Mouse (Mus musculus): ENCODE results near the gene Sipa1l3. TPM values are rescaled to one million over a fixed set of nuclear protein-coding genes. Genes with fewer than 3 reads are reported as not detected.

The Sipa1l3 gene
- polyA plus RNA-seq, 1 experiment from 2014 or later, result 22.4 TPM

DNA sequence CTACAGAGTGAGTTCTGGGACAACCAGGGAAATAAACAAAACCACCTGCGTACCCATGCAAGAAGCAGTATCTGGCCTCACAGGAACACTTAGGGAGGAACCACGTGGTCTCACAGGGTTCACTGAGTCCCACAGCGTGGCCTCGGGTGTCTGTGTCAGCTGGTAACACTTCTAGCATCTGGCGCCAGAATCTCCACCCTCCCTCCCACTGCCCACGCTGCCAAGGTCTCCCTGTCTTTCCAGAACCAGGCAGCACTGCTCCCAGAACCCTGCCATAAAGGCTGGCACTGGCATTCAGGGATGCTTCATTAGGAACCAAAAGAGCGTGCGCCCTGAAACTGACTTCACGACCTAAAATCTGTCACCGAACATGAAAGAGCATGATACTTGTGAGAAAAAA lies 84.7 kb downstream of the Sipa1l3 start:
- Histone ChIP-seq H3K27ac (no peak overlapping the region), H3K4me3 (no peak overlapping the region), H3K9ac (no peak overlapping the region), H3K4me1 (peaks cover 38% of the 10 kb centered on the region), H3K36me3 (replicated peaks) (no peaks in the 10 kb centered on the region), H3K4me2 (no peak overlapping the region), H3K9me3 (no peaks in the 10 kb centered on the region), H3K27me3 (replicated peaks) (no peaks in the 10 kb centered on the region)
- 82% methylated on average over 10 of the region's 10 CpGs for WGBS
- no peak for ATAC-seq (replicated peaks)

DNA sequence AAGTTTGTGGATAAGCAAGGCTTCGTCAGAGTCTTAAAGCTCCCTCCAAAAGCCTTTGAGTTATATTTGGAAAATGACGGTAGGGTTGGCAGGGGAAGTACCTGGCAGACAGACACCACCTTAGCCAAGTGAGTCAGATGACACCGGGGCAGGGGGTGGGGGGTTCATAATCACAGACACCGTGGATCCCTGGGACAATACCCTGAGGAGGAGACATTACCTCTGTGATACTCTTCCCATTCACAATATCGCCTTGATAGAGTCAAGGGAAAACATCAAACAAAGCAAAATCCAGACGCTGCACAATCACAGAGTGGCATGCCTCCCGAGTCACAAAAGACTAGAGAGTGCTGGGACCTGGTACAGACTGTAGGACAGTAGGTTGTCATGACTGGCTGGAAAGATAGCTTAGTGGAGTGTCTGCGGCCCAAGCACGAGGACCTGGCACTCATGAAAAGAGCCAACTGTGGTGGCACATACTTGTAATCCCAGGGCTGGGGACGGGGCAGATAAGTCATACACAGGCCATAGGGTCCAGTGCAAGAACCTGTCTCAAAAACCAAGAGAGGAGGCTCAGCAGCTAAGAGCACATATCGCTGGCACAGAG lies 85.4 kb downstream of the Sipa1l3 start:
- Histone ChIP-seq H3K27me3 (replicated peaks) (no peaks in the 10 kb centered on the region), H3K4me3 (no peak overlapping the region), H3K9me3 (no peaks in the 10 kb centered on the region), H3K4me1 (peaks cover 36% of the 10 kb centered on the region), H3K27ac (no peak overlapping the region), H3K36me3 (replicated peaks) (no peaks in the 10 kb centered on the region), H3K9ac (no peak overlapping the region), H3K4me2 (no peak overlapping the region)
- ATAC-seq (replicated peaks), result no peak
- WGBS, result 40% methylated on average over 11 of the region's 11 CpGs

DNA sequence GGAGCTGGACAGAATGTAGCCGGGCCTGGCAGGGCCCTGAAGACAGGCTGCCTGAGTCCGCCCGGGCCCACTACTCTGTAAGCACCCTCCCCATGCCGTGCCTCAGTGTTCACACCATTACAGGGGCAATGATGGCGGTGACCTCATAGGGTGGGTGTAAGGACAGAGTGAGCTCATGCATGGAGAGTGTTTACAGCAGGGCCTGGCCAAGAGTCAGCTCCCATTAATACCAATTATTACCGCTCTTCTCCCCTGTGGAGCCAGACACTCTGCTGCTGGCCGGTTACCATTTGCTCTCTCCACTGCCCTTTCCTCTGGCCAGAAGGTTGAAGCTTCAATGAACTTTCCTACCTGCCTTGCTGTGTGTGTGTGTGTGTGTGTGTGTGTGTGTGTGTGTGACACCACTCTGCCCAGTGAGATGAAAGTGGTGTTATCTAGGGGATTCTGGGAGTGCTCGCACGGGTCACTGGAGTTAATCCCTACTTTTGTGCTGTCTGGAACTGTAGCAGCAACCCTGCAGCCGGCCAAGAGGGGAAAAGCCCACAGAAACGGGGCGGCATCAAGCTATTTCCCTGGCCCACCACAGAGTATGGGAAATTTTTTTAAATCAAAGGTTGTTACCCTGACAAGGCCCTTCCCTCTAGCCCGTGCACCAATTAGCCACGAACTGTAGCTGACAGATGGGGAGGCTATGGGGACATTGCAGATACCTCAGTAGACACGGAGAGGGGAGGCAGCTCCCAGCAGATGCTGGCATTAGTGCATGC lies 86.1 kb downstream of the Sipa1l3 start:
- Histone ChIP-seq H3K4me3 (no peak overlapping the region), H3K36me3 (replicated peaks) (no peaks in the 10 kb centered on the region), H3K9me3 (no peaks in the 10 kb centered on the region), H3K27me3 (replicated peaks) (no peaks in the 10 kb centered on the region), H3K4me1 (peaks cover 36% of the 10 kb centered on the region), H3K4me2 (no peak overlapping the region), H3K27ac (no peak overlapping the region), H3K9ac (no peak overlapping the region)
- 16% methylated on average over 15 of the region's 15 CpGs for whole genome bisulfite sequencing
- 0 out of 2 replicates have a peak, but pooled peaks have one; percentile 28 for ATAC-seq (replicated peaks)

DNA sequence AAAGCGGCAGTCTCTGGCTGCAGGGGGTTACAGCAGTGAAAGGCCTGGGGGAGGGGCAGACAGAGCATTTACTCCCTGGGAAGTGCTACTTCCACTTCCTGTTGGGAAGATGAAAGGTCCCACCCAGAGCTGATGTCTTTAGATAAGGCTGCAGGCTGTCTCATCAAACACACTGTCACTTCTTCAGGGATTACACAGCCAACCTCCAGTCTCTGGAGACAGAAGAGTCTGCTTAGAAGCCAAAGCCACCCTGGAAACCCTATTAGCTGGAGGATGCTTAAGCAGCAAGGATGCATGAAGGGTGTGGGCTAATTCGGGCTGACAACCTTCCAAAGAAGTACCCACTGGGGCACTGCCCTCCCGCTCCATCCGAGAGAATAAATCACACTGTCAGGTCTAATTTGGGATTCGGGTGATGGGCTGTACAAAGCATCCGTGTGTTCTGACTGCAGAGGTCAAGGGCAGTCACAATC lies 87.7 kb downstream of the Sipa1l3 start:
- Histone ChIP-seq H3K4me1 (peaks cover 36% of the 10 kb centered on the region), H3K9me3 (no peaks in the 10 kb centered on the region), H3K27ac (peak overlapping the region; percentile 49; the same call in 1 of the 2 replicates), H3K27me3 (replicated peaks) (no peaks in the 10 kb centered on the region), H3K9ac (no peak overlapping the region), H3K4me3 (no peak overlapping the region), H3K36me3 (replicated peaks) (no peaks in the 10 kb centered on the region), H3K4me2 (0 out of 2 replicates have a peak overlapping the region, but pooled peaks have one; percentile 1)
- 8% methylated on average over 6 of the region's 6 CpGs for WGBS
- peak; percentile 57; the same call in 1 of the 2 replicates for ATAC-seq (replicated peaks)

DNA sequence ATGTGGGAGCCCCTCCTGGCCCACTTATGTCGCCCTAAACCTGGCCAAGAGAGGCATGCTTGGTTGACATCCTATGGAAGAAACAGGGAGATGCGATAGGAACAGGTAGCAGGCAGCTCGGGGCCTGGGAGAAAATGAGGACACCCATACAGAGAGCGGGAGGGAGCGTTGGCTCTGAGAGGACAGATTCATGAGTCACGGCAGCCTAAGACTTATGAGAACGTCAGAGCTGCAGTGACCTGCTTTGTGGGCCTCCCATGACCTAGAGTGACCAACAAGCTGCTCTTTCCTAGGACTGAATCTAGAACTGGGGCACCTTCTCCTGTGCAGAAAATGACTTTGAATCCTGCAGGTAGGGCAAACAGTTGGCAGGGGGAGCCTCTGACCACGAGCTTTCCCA lies 92.4 kb downstream of the Sipa1l3 start:
- Histone ChIP-seq H3K4me2 (no peak overlapping the region), H3K9ac (no peak overlapping the region), H3K27ac (no peak overlapping the region), H3K9me3 (no peaks in the 10 kb centered on the region), H3K36me3 (replicated peaks) (no peaks in the 10 kb centered on the region), H3K4me1 (peaks cover 16% of the 10 kb centered on the region), H3K27me3 (replicated peaks) (no peaks in the 10 kb centered on the region), H3K4me3 (no peak overlapping the region)
- 91% methylated on average over 8 of the region's 8 CpGs for WGBS
- no peak for ATAC-seq (replicated peaks)

DNA sequence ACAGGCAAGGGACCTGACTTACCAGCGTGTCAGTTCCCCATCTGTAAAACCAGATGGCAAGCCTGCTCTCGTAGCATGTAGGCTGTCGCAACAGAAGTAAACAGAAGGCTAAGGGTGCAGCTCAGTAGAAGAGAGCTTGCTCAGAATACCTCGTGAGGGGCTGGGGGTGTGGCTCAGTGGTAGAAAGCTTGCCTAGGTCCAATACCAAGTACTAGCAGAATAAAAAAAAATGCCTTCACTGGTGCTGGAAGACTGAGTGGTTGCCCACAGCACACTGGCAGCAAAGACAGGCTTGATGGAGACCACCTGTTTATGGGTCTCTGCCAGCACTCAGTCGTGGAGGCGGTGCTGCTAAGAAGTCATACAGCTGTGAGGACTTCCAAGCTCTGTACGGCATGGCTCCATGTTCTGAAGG lies 93.0 kb downstream of the Sipa1l3 start:
- peaks cover 10% of the 10 kb centered on the region for H3K4me1 ChIP-seq
- no peak overlapping the region for H3K4me2 ChIP-seq
- ATAC-seq (replicated peaks), result no peak
- no peak overlapping the region for H3K27ac ChIP-seq
- WGBS, result 82% methylated on average over 7 of the region's 7 CpGs
- no peaks in the 10 kb centered on the region for H3K9me3 ChIP-seq
- no peaks in the 10 kb centered on the region for H3K36me3 ChIP-seq (replicated peaks)
- H3K27me3 ChIP-seq (replicated peaks), result no peaks in the 10 kb centered on the region
- no peak overlapping the region for H3K4me3 ChIP-seq
- no peak overlapping the region for H3K9ac ChIP-seq

DNA sequence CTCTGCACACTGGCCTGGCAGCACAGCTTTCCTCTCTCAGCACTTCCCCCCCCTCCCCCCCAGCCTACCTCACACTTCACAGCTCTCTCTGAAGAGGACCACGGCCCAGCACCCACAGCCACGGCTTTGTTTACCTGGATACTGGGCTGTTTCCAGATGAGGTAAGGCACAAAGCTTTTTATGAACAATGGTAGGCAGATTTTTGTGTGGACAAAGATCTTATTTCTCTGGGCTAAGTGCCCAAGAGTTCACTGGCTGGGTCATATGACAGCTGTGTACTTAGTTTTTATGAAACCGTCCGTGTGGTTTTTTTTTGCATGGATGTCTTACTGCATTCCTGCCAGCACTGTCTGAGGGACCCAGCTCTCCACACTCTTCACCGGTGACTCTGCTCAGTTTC lies 93.8 kb downstream of the Sipa1l3 start:
- Histone ChIP-seq H3K4me1 (peaks cover 7% of the 10 kb centered on the region), H3K36me3 (replicated peaks) (no peaks in the 10 kb centered on the region), H3K9me3 (no peaks in the 10 kb centered on the region), H3K4me2 (no peak overlapping the region), H3K27ac (no peak overlapping the region), H3K4me3 (no peak overlapping the region), H3K9ac (no peak overlapping the region), H3K27me3 (replicated peaks) (no peaks in the 10 kb centered on the region)
- 62% methylated on average over 5 of the region's 5 CpGs for WGBS
- no peak for ATAC-seq (replicated peaks)

DNA sequence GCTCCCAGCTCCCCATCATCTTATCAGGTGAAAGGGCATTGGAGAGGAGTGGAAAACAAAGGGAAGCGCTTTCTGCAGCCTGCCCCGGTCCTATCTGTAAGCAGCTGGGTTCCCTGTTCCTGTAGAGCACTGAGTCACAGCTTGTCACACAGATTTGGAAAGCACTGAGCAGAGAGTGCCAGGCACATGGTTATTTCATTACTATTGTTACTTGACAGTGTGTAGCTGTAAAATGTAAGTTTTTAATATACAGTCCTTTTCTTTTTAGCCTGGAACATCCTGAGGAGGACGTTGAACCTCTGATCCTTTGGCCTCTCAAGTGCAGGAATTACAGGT lies 96.6 kb downstream of the Sipa1l3 start:
- WGBS, result 26% methylated on average over 3 of the region's 3 CpGs
- 0 out of 2 replicates have a peak overlapping the region, but pooled peaks have one; percentile 62 for H3K27ac ChIP-seq
- H3K27me3 ChIP-seq (replicated peaks), result no peaks in the 10 kb centered on the region
- no peaks in the 10 kb centered on the region for H3K9me3 ChIP-seq
- no peak for ATAC-seq (replicated peaks)
- H3K4me3 ChIP-seq, result no peak overlapping the region
- H3K36me3 ChIP-seq (replicated peaks), result no peaks in the 10 kb centered on the region
- no peak overlapping the region for H3K4me2 ChIP-seq
- no peak overlapping the region for H3K9ac ChIP-seq
- H3K4me1 ChIP-seq, result peaks cover 13% of the 10 kb centered on the region

DNA sequence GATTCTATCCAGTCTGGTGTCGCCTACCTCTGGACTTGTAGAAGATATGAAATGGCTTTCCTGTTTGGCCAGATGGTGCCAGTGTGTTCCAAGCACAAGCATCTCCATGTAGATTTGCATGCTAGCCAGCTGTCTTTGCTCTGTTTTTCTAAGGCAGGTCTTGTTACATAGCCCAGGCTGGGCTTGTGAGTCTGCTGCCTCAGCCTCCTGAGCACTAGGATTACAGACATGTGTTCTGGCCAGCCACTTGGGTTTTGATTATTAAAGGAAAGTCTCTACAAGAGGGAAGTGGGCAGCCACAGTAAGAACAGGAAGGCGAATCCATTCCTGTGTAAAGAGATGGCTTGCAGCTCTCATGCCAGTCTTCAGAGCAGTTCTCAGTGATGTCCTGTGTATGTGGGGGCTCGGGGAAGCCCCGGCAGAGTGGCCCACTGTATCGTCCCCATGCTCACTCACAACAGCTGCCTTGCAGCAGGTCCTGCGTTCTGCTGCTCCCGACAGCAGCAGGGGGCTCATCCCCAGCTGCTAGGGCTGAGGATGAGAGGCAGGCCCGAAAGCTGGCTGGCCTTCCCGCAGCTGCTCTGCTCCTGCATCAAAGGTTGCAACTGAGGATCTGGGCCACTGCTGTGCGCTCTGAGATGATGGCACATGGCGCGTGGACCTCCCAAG lies 97.1 kb downstream of the Sipa1l3 start:
- Histone ChIP-seq H3K9me3 (no peaks in the 10 kb centered on the region), H3K36me3 (replicated peaks) (no peaks in the 10 kb centered on the region), H3K27ac (peak overlapping the region; percentile 62; the same call in 1 of the 2 replicates), H3K4me3 (no peak overlapping the region), H3K4me1 (peaks cover 13% of the 10 kb centered on the region), H3K27me3 (replicated peaks) (no peaks in the 10 kb centered on the region), H3K4me2 (no peak overlapping the region), H3K9ac (no peak overlapping the region)
- ATAC-seq (replicated peaks), result no peak
- 24% methylated on average over 12 of the region's 12 CpGs for WGBS

DNA sequence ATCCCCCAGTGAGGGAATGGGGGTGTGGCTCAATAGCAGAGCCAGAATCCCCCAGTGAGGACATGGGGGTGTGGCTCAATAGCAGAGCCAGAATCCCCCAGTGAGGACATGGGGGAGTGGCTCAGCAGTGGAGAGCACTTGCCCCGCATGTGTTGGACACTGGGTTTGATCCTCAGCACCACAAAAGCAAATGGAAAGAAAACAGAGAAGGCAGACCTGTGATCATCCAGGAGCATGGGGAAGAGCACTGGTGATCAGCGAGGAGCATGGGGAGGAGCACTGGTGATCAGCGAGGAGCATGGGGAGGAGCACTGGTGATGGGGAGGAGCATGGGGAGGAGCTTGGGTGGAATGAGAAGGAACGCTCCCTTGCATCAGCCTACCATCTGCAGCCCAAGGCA lies 98.6 kb downstream of the Sipa1l3 start:
- H3K4me1 ChIP-seq, result peaks cover 13% of the 10 kb centered on the region
- H3K9me3 ChIP-seq, result no peaks in the 10 kb centered on the region
- no peak for ATAC-seq (replicated peaks)
- H3K27ac ChIP-seq, result no peak overlapping the region
- no peaks in the 10 kb centered on the region for H3K36me3 ChIP-seq (replicated peaks)
- 52% methylated on average over 4 of the region's 4 CpGs for WGBS
- no peaks in the 10 kb centered on the region for H3K27me3 ChIP-seq (replicated peaks)
- no peak overlapping the region for H3K9ac ChIP-seq
- H3K4me3 ChIP-seq, result no peak overlapping the region
- no peak overlapping the region for H3K4me2 ChIP-seq

DNA sequence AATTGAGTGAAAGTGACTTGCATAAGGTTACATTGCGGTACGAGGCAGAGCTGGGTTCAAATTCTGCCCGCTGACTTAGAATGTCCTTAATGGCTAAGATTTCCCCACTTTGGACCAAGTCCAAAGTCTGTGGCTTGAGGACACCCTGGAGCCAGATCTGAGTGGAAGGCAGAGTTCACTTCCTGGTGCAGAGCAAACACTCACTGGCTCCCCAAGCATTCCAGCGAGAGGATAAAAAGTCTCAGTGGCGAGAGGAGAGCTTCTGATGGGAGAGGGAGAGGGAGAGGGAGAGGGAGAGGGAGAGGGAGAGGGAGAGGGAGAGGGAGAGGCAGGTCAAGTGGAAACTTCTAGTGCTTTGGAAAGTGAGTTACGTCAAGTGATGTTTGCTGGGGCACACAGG lies 100.2 kb downstream of the Sipa1l3 start:
- WGBS, result 75% methylated on average over 6 of the region's 6 CpGs
- no peaks in the 10 kb centered on the region for H3K36me3 ChIP-seq (replicated peaks)

DNA sequence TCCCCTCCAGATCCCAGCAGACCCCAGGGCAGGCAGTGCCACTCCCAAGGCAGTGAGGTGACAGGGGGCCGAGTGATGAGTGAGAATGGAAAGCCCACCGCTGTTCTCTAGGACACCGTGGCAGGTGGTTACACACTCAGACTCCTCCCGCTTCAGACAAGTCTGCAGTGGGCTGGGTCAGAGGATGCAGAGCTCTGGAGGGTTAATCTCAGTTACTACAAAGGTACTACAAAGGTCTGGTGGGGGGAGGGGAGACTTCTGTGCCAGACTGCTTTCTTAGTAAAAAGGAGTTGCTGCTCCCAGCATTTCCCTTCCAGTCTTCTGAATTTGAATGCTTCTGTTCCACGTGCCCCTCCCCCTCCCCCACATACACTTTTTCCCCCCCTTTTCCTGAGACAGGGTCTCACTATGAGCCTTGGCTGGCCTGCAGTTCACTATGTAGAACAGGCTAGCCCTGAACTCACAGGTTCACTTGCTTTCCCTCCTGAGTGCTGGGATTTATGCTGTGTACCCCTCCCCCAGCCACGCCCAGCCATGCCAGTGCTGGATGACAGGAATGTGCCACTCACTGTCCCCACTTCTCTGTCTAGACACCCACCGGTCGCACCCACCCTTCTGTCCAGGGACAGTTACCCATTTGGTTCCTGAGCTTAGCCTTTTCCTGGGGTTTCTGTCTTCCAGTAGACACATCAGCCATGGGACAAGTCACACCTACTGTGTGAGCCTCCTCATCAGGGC lies 100.9 kb downstream of the Sipa1l3 start:
- 40% methylated on average over 8 of the region's 8 CpGs for WGBS
- H3K4me3 ChIP-seq, result no peak overlapping the region
- peak; percentile 51; the same call in 1 of the 2 replicates for ATAC-seq (replicated peaks)

More for the DNA sequence above, 100.2 kb downstream of the Sipa1l3 start:
- Histone ChIP-seq H3K4me1 (peaks cover 13% of the 10 kb centered on the region), H3K4me3 (no peak overlapping the region), H3K27ac (no peak overlapping the region), H3K9ac (no peak overlapping the region), H3K4me2 (no peak overlapping the region), H3K9me3 (no peaks in the 10 kb centered on the region), H3K27me3 (replicated peaks) (no peaks in the 10 kb centered on the region)
- ATAC-seq (replicated peaks), result no peak

More for the DNA sequence above, 100.9 kb downstream of the Sipa1l3 start:
- Histone ChIP-seq H3K4me2 (no peak overlapping the region), H3K36me3 (replicated peaks) (no peaks in the 10 kb centered on the region), H3K9ac (no peak overlapping the region), H3K27ac (no peak overlapping the region), H3K4me1 (peaks cover 13% of the 10 kb centered on the region), H3K27me3 (replicated peaks) (no peaks in the 10 kb centered on the region), H3K9me3 (no peaks in the 10 kb centered on the region)

Measured in midbrain, embryonic 15.5 days (tissue).